Mouse (Mus musculus) midbrain, embryonic 15.5 days (tissue): Measurements from ENCODE around the gene Diexf. TPM values are rescaled to one million over a fixed set of nuclear protein-coding genes. Genes with fewer than 3 reads are reported as not detected.

ENCODE experiments used
- ATAC-seq: fragments of 200-750 bp; cut with Nextera tagmentation; replicated peaks from 2 replicates; pipeline ENCODE4 v1.8.0; 2017; ENCODE audit warnings: moderate TSS enrichment
- H3K27ac ChIP-seq: fragments of 300-500 bp; sonication (generic); 2 replicates; pipeline ENCODE4 v1.5.1; 2015; ENCODE audit warnings: mild to moderate bottlenecking, inconsistent platforms
- H3K27me3 ChIP-seq: fragments of 300-500 bp; sonication (generic); replicated peaks from 2 replicates; pipeline ENCODE4 v1.6.1; 2015; ENCODE audit warnings: inconsistent platforms
- H3K36me3 ChIP-seq: fragments of 300-500 bp; sonication (generic); replicated peaks from 2 replicates; pipeline ENCODE4 v1.6.1; 2015; ENCODE audit warnings: inconsistent platforms
- H3K4me1 ChIP-seq: fragments of 300-500 bp; sonication (generic); 2 replicates; pipeline ENCODE4 v1.6.1; 2015; ENCODE audit warnings: inconsistent platforms
- H3K4me2 ChIP-seq: fragments of 300-500 bp; sonication (generic); 2 replicates; pipeline ENCODE4 v1.6.1; 2015; ENCODE audit warnings: inconsistent platforms, mild to moderate bottlenecking, moderate library complexity
- H3K4me3 ChIP-seq: fragments of 300-500 bp; sonication (generic); 2 replicates; pipeline ENCODE4 v1.5.1; 2015; ENCODE audit warnings: mild to moderate bottlenecking, inconsistent platforms
- H3K9ac ChIP-seq: fragments of 300-500 bp; sonication (generic); 2 replicates; pipeline ENCODE4 v1.6.1; 2015; ENCODE audit warnings: mild to moderate bottlenecking, inconsistent platforms
- H3K9me3 ChIP-seq: fragments of 300-500 bp; sonication (generic); 2 replicates; pipeline ENCODE4 v1.6.1; 2016; ENCODE audit warnings: inconsistent platforms
- WGBS: fragments of 180-500 bp; shearing (Covaris S2); methylation state at CpG from one replicate; pipeline ENCODE4 v1.1.7; 2015; ENCODE audit warnings: mixed read lengths; 5-methylcytosine and 5-hydroxymethylcytosine counted together
- polyA plus RNA-seq: library from polyadenylated mRNA; unstranded; fragments of >200 nt; fragmentation: Nextera tagmentation; extraction: Ambion mirVana; gene quantifications from 2 replicates; pipeline ENCODE4 v1.2.1, GENCODE M21; 2015

The Diexf gene
- polyA plus RNA-seq, 1 experiment from 2014 or later, result 9.0 TPM

- Histone ChIP-seq H3K4me2 (no peak overlapping the region), H3K4me3 (no peak overlapping the region), H3K4me1 (peaks cover 7% of the 10 kb centered on the region), H3K9me3 (no peaks in the 10 kb centered on the region), H3K27ac (no peak overlapping the region), H3K9ac (no peak overlapping the region), H3K27me3 (peaks cover 32% of the 10 kb centered on the region), H3K36me3 (no peaks in the 10 kb centered on the region)
- no peak for ATAC-seq
- 82% methylated on average over 15 of the region's 15 CpGs for WGBS
These were observed 26.4 kb upstream of the Diexf start for GRCm38 (mm10) chr1:193156316-193157110.

DNA sequence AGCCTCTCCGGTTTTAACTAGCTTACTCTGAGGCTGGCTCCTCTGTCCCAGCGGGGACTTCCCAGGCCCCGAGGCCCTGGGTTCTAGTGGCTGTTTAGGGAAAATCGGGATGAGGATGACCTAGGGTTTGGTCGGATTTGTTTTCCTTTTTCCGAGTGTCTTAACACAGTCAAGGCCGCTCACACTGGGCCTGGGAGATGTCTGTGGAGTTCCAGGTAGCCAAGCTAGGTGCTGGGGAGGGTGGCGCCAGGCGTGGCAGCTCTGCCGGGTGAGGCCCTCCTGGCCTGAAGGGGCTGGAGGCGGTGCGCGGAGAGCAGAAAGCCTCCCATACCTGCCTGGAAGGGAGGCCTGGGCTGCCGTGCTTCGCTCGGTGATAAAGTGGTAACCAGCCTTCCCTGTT, 23.5 kb upstream of the Diexf start:
- no peaks in the 10 kb centered on the region for H3K36me3 ChIP-seq
- H3K4me1 ChIP-seq, result peaks cover 7% of the 10 kb centered on the region
- peaks cover 37% of the 10 kb centered on the region for H3K27me3 ChIP-seq
- no peak overlapping the region; the same call in 1 of the 2 replicates for H3K9ac ChIP-seq
- 24% methylated on average over 16 of the region's 16 CpGs for whole genome bisulfite sequencing
- no peak overlapping the region for H3K27ac ChIP-seq
- no peak for ATAC-seq
- H3K4me2 ChIP-seq, result peak overlapping the region; percentile 28; the same call in 1 of the 2 replicates
- no peak overlapping the region for H3K4me3 ChIP-seq
- no peaks in the 10 kb centered on the region for H3K9me3 ChIP-seq

DNA sequence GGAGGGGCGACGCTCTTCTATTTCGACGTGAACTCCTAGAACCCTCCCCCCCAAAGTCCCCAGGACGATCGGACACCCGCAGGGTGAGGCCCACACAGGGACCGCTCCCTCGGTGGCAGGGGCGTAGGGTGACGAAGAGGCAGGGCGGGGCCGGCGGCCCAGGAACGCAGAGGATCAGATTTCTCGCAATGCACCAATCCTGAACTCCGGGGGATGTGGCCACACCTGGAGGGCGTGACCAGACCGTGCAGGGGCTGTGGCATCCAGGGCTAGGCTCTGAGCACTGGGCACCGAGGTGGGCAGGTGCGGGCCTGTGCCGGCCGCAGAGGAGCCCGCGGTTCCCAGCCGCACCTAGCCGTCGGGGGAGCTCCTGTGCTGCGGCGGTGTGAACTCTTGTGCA, 22.8 kb upstream of the Diexf start, which contains the start of gene Irf6:
Gene Irf6, plus strand, starts transcription at position 240 of the 400 bp plus-strand sequence.
- H3K27ac ChIP-seq, result no peak within 1 kb of the TSS
- H3K4me1 ChIP-seq, result peaks cover 7% of the 10 kb centered on the region
- no peak within 1 kb of the TSS; the same call in 1 of the 2 replicates for H3K9ac ChIP-seq
- H3K4me2 ChIP-seq, result peak within 1 kb of the TSS; percentile 28
- H3K36me3 ChIP-seq, result no peaks in the 10 kb centered on the region
- H3K4me3 ChIP-seq, result peak within 1 kb of the TSS; percentile 17; the same call in 1 of the 2 replicates
- under 1% methylated on average over 30 of the region's 30 CpGs for whole genome bisulfite sequencing
- H3K27me3 ChIP-seq, result peaks cover 37% of the 10 kb centered on the region
- ATAC-seq, result peak; percentile 54; the same call in 1 of the 2 replicates
- H3K9me3 ChIP-seq, result no peaks in the 10 kb centered on the region

GRCm38 (mm10) chr1:193151134-193151533, 21.1 kb upstream of the Diexf start:
- ATAC-seq, result no peak

DNA sequence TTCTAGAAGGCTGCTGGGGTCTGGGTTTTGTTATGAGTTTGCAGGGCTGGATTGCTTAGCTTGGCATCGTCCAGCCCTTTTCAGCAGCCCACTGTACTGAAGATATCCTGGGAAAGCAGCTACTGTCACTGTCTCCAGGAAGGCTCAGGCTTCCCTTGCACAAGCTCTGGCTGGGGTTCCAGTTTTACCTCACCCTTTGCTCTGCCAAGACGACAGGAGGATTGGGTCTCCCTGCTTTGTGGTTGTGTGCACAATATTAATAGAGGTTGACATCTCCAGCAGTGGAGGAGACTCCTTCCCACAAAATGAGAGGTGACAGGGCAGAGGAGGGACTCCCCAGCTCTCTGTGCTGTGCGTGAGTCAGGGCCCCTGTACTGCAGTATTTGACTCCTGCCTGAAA, 19.2 kb upstream of the Diexf start:
- 56% methylated on average over 3 of the region's 3 CpGs for WGBS
- Histone ChIP-seq H3K36me3 (no peaks in the 10 kb centered on the region), H3K9ac (no peak overlapping the region), H3K9me3 (no peaks in the 10 kb centered on the region), H3K27me3 (peaks cover 30% of the 10 kb centered on the region), H3K4me2 (no peak overlapping the region), H3K4me1 (peaks cover 7% of the 10 kb centered on the region), H3K4me3 (no peak overlapping the region), H3K27ac (no peak overlapping the region)
- no peak for ATAC-seq

More at GRCm38 (mm10) chr1:193151134-193151533, 21.1 kb upstream of the Diexf start:
- no peak overlapping the region for H3K4me2 ChIP-seq
- H3K27me3 ChIP-seq, result peaks cover 37% of the 10 kb centered on the region
- 40% methylated on average over 7 of the region's 7 CpGs for WGBS
- H3K4me3 ChIP-seq, result no peak overlapping the region
- H3K27ac ChIP-seq, result no peak overlapping the region
- peaks cover 7% of the 10 kb centered on the region for H3K4me1 ChIP-seq
- no peaks in the 10 kb centered on the region for H3K9me3 ChIP-seq
- no peaks in the 10 kb centered on the region for H3K36me3 ChIP-seq
- no peak overlapping the region for H3K9ac ChIP-seq

GRCm38 (mm10) chr1:193146416-193146815, 16.3 kb upstream of the Diexf start:
- Histone ChIP-seq H3K9me3 (no peaks in the 10 kb centered on the region), H3K27me3 (0 out of 2 replicates have a peak, but pooled peaks cover 4% of the 10 kb centered on the region), H3K4me1 (no peaks in the 10 kb centered on the region), H3K36me3 (no peaks in the 10 kb centered on the region), H3K4me2 (no peak overlapping the region), H3K9ac (no peak overlapping the region), H3K27ac (no peak overlapping the region), H3K4me3 (no peak overlapping the region)
- WGBS, result 94% methylated on average over 1 of the region's 1 CpGs
- ATAC-seq, result no peak

- H3K4me1 ChIP-seq, result no peaks in the 10 kb centered on the region
- no peaks in the 10 kb centered on the region for H3K9me3 ChIP-seq
- no peaks in the 10 kb centered on the region for H3K36me3 ChIP-seq
- no peak overlapping the region for H3K9ac ChIP-seq
- H3K4me3 ChIP-seq, result no peak overlapping the region
- H3K27ac ChIP-seq, result no peak overlapping the region
- H3K27me3 ChIP-seq, result no peaks in the 10 kb centered on the region
- WGBS, result 83% methylated on average over 4 of the region's 4 CpGs
- no peak overlapping the region for H3K4me2 ChIP-seq
- ATAC-seq, result no peak
These were observed 15.0 kb upstream of the Diexf start for GRCm38 (mm10) chr1:193145101-193145500.

DNA sequence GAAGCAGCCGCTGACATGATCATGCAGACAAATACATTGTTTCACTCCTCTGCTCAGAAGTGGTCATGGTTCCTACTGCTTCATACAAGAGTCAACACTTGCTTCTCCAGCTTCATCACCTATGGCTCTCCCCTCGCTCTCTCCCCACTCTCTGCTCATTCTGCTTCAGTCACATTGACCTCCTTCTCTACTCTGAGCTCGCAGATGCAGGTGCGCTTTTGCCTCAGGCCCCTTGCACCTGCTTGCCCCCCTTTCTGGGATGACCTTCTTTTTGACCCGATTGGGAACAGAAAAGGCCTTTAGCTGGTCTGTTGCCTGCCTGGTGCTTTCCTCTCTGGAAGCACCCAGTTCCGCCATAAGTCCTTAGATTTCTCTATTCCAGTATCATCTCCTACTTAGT, 14.4 kb upstream of the Diexf start:
- ATAC-seq, result no peak
- no peak overlapping the region for H3K27ac ChIP-seq
- H3K4me2 ChIP-seq, result no peak overlapping the region
- no peaks in the 10 kb centered on the region for H3K36me3 ChIP-seq
- no peaks in the 10 kb centered on the region for H3K9me3 ChIP-seq
- no peaks in the 10 kb centered on the region for H3K27me3 ChIP-seq
- no peaks in the 10 kb centered on the region for H3K4me1 ChIP-seq
- no peak overlapping the region for H3K9ac ChIP-seq
- H3K4me3 ChIP-seq, result no peak overlapping the region
- WGBS, result 87% methylated on average over 6 of the region's 6 CpGs

- 87% methylated on average over 8 of the region's 8 CpGs for WGBS
These were observed 12.5 kb upstream of the Diexf start for GRCm38 (mm10) chr1:193142517-193143062.

GRCm38 (mm10) chr1:193141118-193141517, 11.0 kb upstream of the Diexf start:
- Histone ChIP-seq H3K9ac (no peak overlapping the region), H3K4me2 (no peak overlapping the region), H3K4me1 (no peaks in the 10 kb centered on the region), H3K9me3 (no peaks in the 10 kb centered on the region), H3K36me3 (no peaks in the 10 kb centered on the region), H3K27ac (no peak overlapping the region), H3K27me3 (no peaks in the 10 kb centered on the region), H3K4me3 (no peak overlapping the region)
- ATAC-seq, result no peak
- WGBS, result 78% methylated on average over 7 of the region's 7 CpGs

More at GRCm38 (mm10) chr1:193142517-193143062, 12.5 kb upstream of the Diexf start:
- Histone ChIP-seq H3K36me3 (no peaks in the 10 kb centered on the region), H3K4me3 (no peak overlapping the region), H3K4me1 (no peaks in the 10 kb centered on the region), H3K9me3 (no peaks in the 10 kb centered on the region), H3K4me2 (no peak overlapping the region), H3K9ac (no peak overlapping the region), H3K27me3 (no peaks in the 10 kb centered on the region), H3K27ac (no peak overlapping the region)
- no peak for ATAC-seq

DNA sequence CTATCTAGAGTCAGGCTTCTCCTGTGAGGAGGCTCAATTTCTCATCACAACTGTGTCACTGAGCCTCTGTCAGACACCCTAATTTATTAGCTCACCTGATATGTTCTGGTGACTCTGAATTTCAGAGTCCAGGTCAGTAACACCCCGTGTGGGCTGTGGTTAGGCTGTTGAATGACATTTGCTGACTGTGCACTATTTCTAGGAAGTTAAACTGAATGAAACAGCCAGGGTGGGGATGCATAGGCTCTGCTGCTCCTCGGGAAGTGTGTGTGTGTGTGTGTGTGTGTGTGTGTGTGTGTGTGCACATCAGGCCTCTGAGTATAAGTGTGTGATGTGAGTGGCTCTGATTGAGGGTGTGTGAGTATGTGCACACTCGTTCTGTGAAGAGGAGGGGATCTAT, 8.6 kb upstream of the Diexf start:
- Histone ChIP-seq H3K4me2 (no peak overlapping the region), H3K9ac (no peak overlapping the region), H3K27me3 (no peaks in the 10 kb centered on the region), H3K36me3 (no peaks in the 10 kb centered on the region), H3K9me3 (no peaks in the 10 kb centered on the region), H3K4me1 (no peaks in the 10 kb centered on the region), H3K27ac (no peak overlapping the region), H3K4me3 (no peak overlapping the region)
- ATAC-seq, result no peak
- 62% methylated on average over 3 of the region's 3 CpGs for WGBS

- Histone ChIP-seq H3K4me2 (no peak overlapping the region), H3K27me3 (no peaks in the 10 kb centered on the region), H3K4me3 (no peak overlapping the region), H3K9ac (no peak overlapping the region), H3K36me3 (no peaks in the 10 kb centered on the region), H3K4me1 (no peaks in the 10 kb centered on the region), H3K9me3 (no peaks in the 10 kb centered on the region), H3K27ac (no peak overlapping the region)
- ATAC-seq, result no peak
- 52% methylated on average over 7 of the region's 7 CpGs for WGBS
These were observed 8.0 kb upstream of the Diexf start for GRCm38 (mm10) chr1:193138087-193138486.
